Mouse (Mus musculus) layer of hippocampus, postnatal 36 days (tissue): ENCODE results near the gene Panx1. TPM values are rescaled to one million over a fixed set of nuclear protein-coding genes. Genes with fewer than 3 reads are reported as not detected.

ENCODE experiments used
- DNase-seq, 2 experiments: peaks; one replicate each; pipeline ENCODE4 v3.0.0; 2022
- total RNA-seq, 2 experiments: library from RNA; stranded (reverse); gene quantifications; 2 replicates each; pipeline ENCODE4 v1.2.3; 2021

Gene Panx1
- total RNA-seq, 2 experiments from 2014 or later = 26.8 to 27.5 TPM

GRCm38 (mm10) chr9:15021156-15021555 lies 24.1 kb downstream of the Panx1 start:
- DNase-seq = no peak

- no peak for DNase-seq
These were observed 24.7 kb downstream of the Panx1 start for GRCm38 (mm10) chr9:15020561-15021080.

GRCm38 (mm10) chr9:15018756-15019131 lies 26.5 kb downstream of the Panx1 start:
- DNase-seq = no peak

- DNase-seq = peak in 1 of 2 experiments; percentile 28
These were observed 27.2 kb downstream of the Panx1 start for GRCm38 (mm10) chr9:15017791-15018755.

GRCm38 (mm10) chr9:15015223-15015956 lies 29.9 kb downstream of the Panx1 start:
- DNase-seq = peak; percentile 64 to 73

GRCm38 (mm10) chr9:15007566-15007965 lies 37.7 kb downstream of the Panx1 start:
- no peak for DNase-seq

- no peak for DNase-seq
These were observed 41.0 kb downstream of the Panx1 start for GRCm38 (mm10) chr9:15004298-15004685.

- DNase-seq = no peak
These were observed 41.5 kb downstream of the Panx1 start for GRCm38 (mm10) chr9:15003676-15004297.

GRCm38 (mm10) chr9:15002995-15003613 lies 42.2 kb downstream of the Panx1 start:
- DNase-seq = no peak

GRCm38 (mm10) chr9:14998790-14999189 lies 46.5 kb downstream of the Panx1 start:
- no peak for DNase-seq

- DNase-seq = peak; percentile 31 to 36
These were observed 47.8 kb downstream of the Panx1 start for GRCm38 (mm10) chr9:14997271-14998055.

GRCm38 (mm10) chr9:14995525-14995924 lies 49.8 kb downstream of the Panx1 start:
- no peak for DNase-seq

- no peak for DNase-seq
These were observed 56.5 kb downstream of the Panx1 start for GRCm38 (mm10) chr9:14988606-14989293.

- no peak for DNase-seq
These were observed 62.1 kb downstream of the Panx1 start for GRCm38 (mm10) chr9:14983141-14983540.

GRCm38 (mm10) chr9:14982683-14983082 lies 62.6 kb downstream of the Panx1 start:
- DNase-seq = no peak

GRCm38 (mm10) chr9:14981539-14982155 lies 63.6 kb downstream of the Panx1 start:
- DNase-seq = no peak

GRCm38 (mm10) chr9:14974251-14975232 lies 70.7 kb downstream of the Panx1 start:
- DNase-seq = no peak

- no peak for DNase-seq
These were observed 71.5 kb downstream of the Panx1 start for GRCm38 (mm10) chr9:14973762-14974161.
